Mouse (Mus musculus) adrenal gland, postnatal 25 days (tissue): ENCODE measurements at regions not wholly inside any gene's neighbourhood (a gene's known extent, or its start where the extent isn't known, plus 50 kb on each side); places are given as distances from the start of the nearest gene placed in this dataset.
A peak's percentile ranks its signal among the peaks of the same experiment; 100 is the strongest.

ENCODE experiments used
- DNase-seq: peaks from one replicate; pipeline ENCODE4 v3.0.0; 2021; ENCODE audit warnings: mixed read lengths

GRCm38 (mm10) chr8:40186715-40187583 is 487.9 kb upstream of the Adam24 start:
- DNase-seq, result no peak

GRCm38 (mm10) chr8:40187584-40187934 is 487.3 kb upstream of the Adam24 start:
- DNase-seq, result peak; percentile 11

- DNase-seq, result no peak
Observed at GRCm38 (mm10) chr8:40192266-40192665, 482.6 kb upstream of the Adam24 start.

GRCm38 (mm10) chr8:40193148-40193547 is 481.7 kb upstream of the Adam24 start:
- DNase-seq, result no peak

GRCm38 (mm10) chr8:40210871-40211270 is 464.0 kb upstream of the Adam24 start:
- no peak for DNase-seq

GRCm38 (mm10) chr8:40223521-40223920 is 451.4 kb upstream of the Adam24 start:
- DNase-seq, result no peak

- no peak for DNase-seq
Observed at GRCm38 (mm10) chr8:40227262-40227661, 447.6 kb upstream of the Adam24 start.
